Mouse (Mus musculus) liver, embryonic 14.5 days (tissue): ENCODE measurements at regions not wholly inside any gene's neighbourhood (a gene's known extent, or its start where the extent isn't known, plus 50 kb on each side); places are given as distances from the start of the nearest gene placed in this dataset.
"Not testable (repeated sequence)": the region's sequence is repeated elsewhere in the genome, so short reads cannot be mapped to it uniquely, and the experiment has no call there.

Source experiments
- ATAC-seq: fragments of 200-750 bp; cut with Nextera tagmentation; 2 replicates; pipeline ENCODE4 v1.8.0; 2017; ENCODE audit warnings: moderate number of reproducible peaks, mild to moderate bottlenecking, moderate library complexity; ENCODE audit not compliant: insufficient read depth
- DNase-seq, 3 experiments: peaks; one replicate each; pipeline ENCODE4 v3.0.0-alpha.2; 2012 to 2013; ENCODE audit warnings: low read depth in 3 of 3, low spot score in 3 of 3
- H3K27ac ChIP-seq: fragments of 300-500 bp; sonication (generic); 2 replicates; pipeline ENCODE4 v1.5.1; 2014; ENCODE audit warnings: moderate library complexity, mild to moderate bottlenecking, control low read depth, inconsistent platforms
- H3K27me3 ChIP-seq: fragments of 300-500 bp; sonication (generic); 2 replicates; pipeline ENCODE4 v1.6.1; 2014; ENCODE audit warnings: mild to moderate bottlenecking, low read length, moderate library complexity; ENCODE audit not compliant: control insufficient read depth, insufficient read depth
- H3K36me3 ChIP-seq: fragments of 300-500 bp; sonication (generic); replicated peaks from 2 replicates; pipeline ENCODE4 v1.6.1; 2014; ENCODE audit warnings: low read depth; ENCODE audit not compliant: control insufficient read depth, insufficient read depth
- H3K4me1 ChIP-seq, 2 experiments: fragments of 200-500 bp in 1 of 2; fragments of 300-500 bp in 1 of 2; sonication (generic) in 1 of 2; replicated peaks; 2 replicates each; pipeline ENCODE4 v1.6.1; 2012 to 2014; ENCODE audit warnings: antibody characterized with exemption in 1 of 2, inconsistent platforms in 1 of 2, low read length in 1 of 2; ENCODE audit not compliant: control insufficient read depth in 2 of 2, insufficient read depth in 2 of 2
- H3K4me2 ChIP-seq: fragments of 300-500 bp; sonication (generic); 2 replicates; pipeline ENCODE4 v1.6.1; 2014; ENCODE audit warnings: low read depth, mild to moderate bottlenecking, control low read depth, moderate library complexity
- H3K4me3 ChIP-seq, 2 experiments: fragments of 200-500 bp in 1 of 2; fragments of 300-500 bp in 1 of 2; sonication (generic) in 1 of 2; 2 replicates each; pipeline ENCODE4 v1.5.1; 2012 to 2014; ENCODE audit warnings: low read depth in 2 of 2, low read length in 2 of 2, mild to moderate bottlenecking in 2 of 2, control low read depth in 1 of 2, inconsistent platforms in 1 of 2, moderate library complexity in 1 of 2; ENCODE audit not compliant: insufficient read depth in 1 of 2
- H3K9ac ChIP-seq: fragments of 300-500 bp; sonication (generic); replicated peaks from 2 replicates; pipeline ENCODE4 v1.6.1; 2014; ENCODE audit warnings: mild to moderate bottlenecking, control low read depth, moderate library complexity
- H3K9me3 ChIP-seq: fragments of 300-500 bp; sonication (generic); 2 replicates; pipeline ENCODE4 v1.6.1; 2016; ENCODE audit warnings: low read length, mixed read lengths; ENCODE audit not compliant: control insufficient read depth
- CTCF ChIP-seq: IDR thresholded peaks from 2 replicates; pipeline ENCODE4 v1.5.1; 2016; ENCODE audit warnings: antibody characterized with exemption, low read depth, control low read depth
- EP300 ChIP-seq: IDR thresholded peaks from 2 replicates; pipeline ENCODE4 v1.6.1; 2016; ENCODE audit warnings: antibody characterized with exemption, low read depth
- WGBS: fragments of 180-500 bp; shearing (Covaris S2); extraction: QIAGEN DNeasy Blood & Tissue Kit; methylation state at CpG from one replicate; pipeline ENCODE4 v1.1.7; 2014; ENCODE audit not compliant: insufficient replicate concordance; 5-methylcytosine and 5-hydroxymethylcytosine counted together

GRCm38 (mm10) chr13:12726831-12727230, 73.0 kb downstream of the Prl2c3 start:
- H3K9ac ChIP-seq, H3K4me3 ChIP-seq, H3K4me1 ChIP-seq, ATAC-seq, H3K9me3 ChIP-seq, DNase-seq, H3K36me3 ChIP-seq, H3K27me3 ChIP-seq, H3K27ac ChIP-seq, H3K4me2 ChIP-seq: not testable (repeated sequence)
- TF ChIP-seq CTCF, result peak; percentile 50

- 68% methylated on average over 7 of the region's 7 CpGs for WGBS
- not testable (repeated sequence) for H3K9ac ChIP-seq, H3K4me2 ChIP-seq, DNase-seq, H3K27me3 ChIP-seq, H3K9me3 ChIP-seq, H3K36me3 ChIP-seq, H3K4me3 ChIP-seq, H3K27ac ChIP-seq, H3K4me1 ChIP-seq, ATAC-seq
Measured at GRCm38 (mm10) chr13:12717972-12718546, 81.8 kb downstream of the Prl2c3 start.

- Histone ChIP-seq H3K4me1 (no peaks in the 10 kb centered on the region), H3K9me3 (no peaks in the 10 kb centered on the region), H3K9ac (no peak overlapping the region), H3K27ac (no peak overlapping the region), H3K36me3 (no peaks in the 10 kb centered on the region), H3K4me2 (no peak overlapping the region), H3K4me3 (no peak overlapping the region), H3K27me3 (no peaks in the 10 kb centered on the region)
- no peak for DNase-seq
- 49% methylated on average over 7 of the region's 7 CpGs for WGBS
- no peak for ATAC-seq
- no peak for TF ChIP-seq CTCF
- TF ChIP-seq EP300, result no peak
Measured at GRCm38 (mm10) chr13:12711471-12712273, 88.2 kb downstream of the Prl2c3 start.

GRCm38 (mm10) chr13:12702804-12703612, 96.9 kb downstream of the Prl2c3 start:
- H3K4me2 ChIP-seq, H3K27ac ChIP-seq, H3K9me3 ChIP-seq, H3K4me1 ChIP-seq, H3K4me3 ChIP-seq, H3K9ac ChIP-seq, H3K36me3 ChIP-seq, H3K27me3 ChIP-seq: not testable (repeated sequence)
- ATAC-seq (peak; percentile 89), DNase-seq (peak in 1 of 3 experiments; percentile 3)
- 2% methylated on average over 16 of the region's 27 CpGs for WGBS

- 0 out of 4 replicates have a peak overlapping the region, but pooled peaks of 1 of the 2 experiments have one; percentile 17 for H3K4me3 ChIP-seq
- not testable (repeated sequence) for H3K4me1 ChIP-seq, H3K9ac ChIP-seq, H3K36me3 ChIP-seq, DNase-seq, H3K27ac ChIP-seq, H3K9me3 ChIP-seq, H3K27me3 ChIP-seq, ATAC-seq, H3K4me2 ChIP-seq
- 0% methylated on average over 20 of the region's 46 CpGs for WGBS
Measured at GRCm38 (mm10) chr13:12702111-12702803, 97.6 kb downstream of the Prl2c3 start.

- H3K4me1 ChIP-seq, H3K9ac ChIP-seq, H3K36me3 ChIP-seq, ATAC-seq, H3K4me2 ChIP-seq, H3K9me3 ChIP-seq, H3K4me3 ChIP-seq, DNase-seq, H3K27ac ChIP-seq, H3K27me3 ChIP-seq: not testable (repeated sequence)
- WGBS, result 55% methylated on average over 5 of the region's 7 CpGs
Measured at GRCm38 (mm10) chr13:12693593-12694118, 106.2 kb downstream of the Prl2c3 start.

- not testable (repeated sequence) for H3K4me2 ChIP-seq, ATAC-seq, H3K36me3 ChIP-seq, H3K27ac ChIP-seq, H3K9me3 ChIP-seq, H3K27me3 ChIP-seq, H3K4me3 ChIP-seq, DNase-seq, H3K9ac ChIP-seq, H3K4me1 ChIP-seq
- no CpG with 5 or more reads among the region's 1 CpGs for WGBS
Measured at GRCm38 (mm10) chr13:12688778-12689177, 111.1 kb downstream of the Prl2c3 start.
